Mouse (Mus musculus): ENCODE measurements around the gene Zfp787.
"Not testable (repeated sequence)": the region's sequence is repeated elsewhere in the genome, so short reads cannot be mapped to it uniquely, and the experiment has no call there.

Gene Zfp787

GRCm38 (mm10) chr7:6161541-6161940, 5.7 kb upstream of the Zfp787 start:
- DNase-seq = no peak

DNA sequence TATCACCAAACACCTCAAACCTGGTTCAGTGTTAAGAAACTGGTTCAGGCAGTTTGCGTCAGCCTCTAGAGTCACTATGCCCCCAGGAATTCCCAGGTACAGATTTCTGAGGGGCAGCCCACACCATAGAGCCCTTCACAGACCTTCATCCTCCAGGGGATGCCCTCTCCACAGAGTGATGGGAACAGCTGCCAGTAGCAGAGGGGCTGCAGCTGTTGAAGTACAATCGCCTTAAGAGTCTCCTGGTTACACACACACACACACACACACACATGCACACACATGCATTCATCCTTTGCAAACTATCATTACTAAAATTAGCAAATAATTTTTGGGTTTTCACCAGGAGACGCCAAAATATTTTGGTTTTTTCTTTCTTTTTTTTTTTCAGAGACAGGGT, 3.8 kb upstream of the Zfp787 start:
- no peak for DNase-seq

GRCm38 (mm10) chr7:6157479-6157878, 1.7 kb upstream of the Zfp787 start:
- no peak for DNase-seq

- DNase-seq = peak; percentile 74 to 90
Observed at GRCm38 (mm10) chr7:6156901-6157472, 1.2 kb upstream of the Zfp787 start.

GRCm38 (mm10) chr7:6155031-6155872, 545 bp downstream of the Zfp787 start:
- peak; percentile 90 to 91 for DNase-seq

DNA sequence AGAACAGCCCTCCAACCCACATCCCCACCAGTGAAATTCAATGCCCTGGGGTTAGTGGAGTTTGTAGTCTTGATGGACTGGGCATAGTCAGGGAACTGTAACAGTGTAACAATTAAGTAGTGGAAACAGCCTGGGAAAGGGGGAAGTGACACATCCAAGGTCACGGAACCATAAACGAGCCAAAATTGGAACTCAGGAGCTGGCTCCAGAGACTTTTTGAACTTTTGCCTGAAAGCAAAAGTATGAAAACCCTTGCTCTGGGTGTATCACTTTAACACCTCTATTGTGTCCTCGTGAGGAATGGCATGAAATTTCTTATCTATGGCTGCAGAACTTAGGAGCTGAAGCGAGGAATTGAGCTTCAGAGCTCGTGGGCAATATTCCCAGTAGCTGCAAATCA, 1.6 kb downstream of the Zfp787 start:
- DNase-seq = no peak

DNA sequence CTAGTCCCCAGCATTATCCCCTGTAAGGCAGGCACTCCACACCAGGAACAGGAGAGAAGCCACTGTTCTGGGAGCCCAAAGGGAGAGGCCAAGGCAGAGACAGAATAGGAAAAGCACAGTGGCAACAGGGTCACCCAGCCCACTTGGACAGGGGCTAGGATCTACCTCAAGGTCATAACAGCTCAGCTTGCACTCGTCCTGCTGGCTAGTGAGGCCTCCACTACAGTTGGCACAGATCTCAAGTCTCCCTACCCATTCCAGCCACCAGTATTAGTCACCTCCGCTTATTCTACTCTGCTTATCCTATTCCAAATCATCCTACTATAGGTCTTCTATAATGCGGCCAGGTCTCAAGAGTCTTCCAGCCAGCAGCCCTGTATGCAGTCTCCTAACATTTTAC, 2.7 kb downstream of the Zfp787 start:
- no peak for DNase-seq

GRCm38 (mm10) chr7:6152036-6152435, 3.8 kb downstream of the Zfp787 start:
- no peak for DNase-seq

DNA sequence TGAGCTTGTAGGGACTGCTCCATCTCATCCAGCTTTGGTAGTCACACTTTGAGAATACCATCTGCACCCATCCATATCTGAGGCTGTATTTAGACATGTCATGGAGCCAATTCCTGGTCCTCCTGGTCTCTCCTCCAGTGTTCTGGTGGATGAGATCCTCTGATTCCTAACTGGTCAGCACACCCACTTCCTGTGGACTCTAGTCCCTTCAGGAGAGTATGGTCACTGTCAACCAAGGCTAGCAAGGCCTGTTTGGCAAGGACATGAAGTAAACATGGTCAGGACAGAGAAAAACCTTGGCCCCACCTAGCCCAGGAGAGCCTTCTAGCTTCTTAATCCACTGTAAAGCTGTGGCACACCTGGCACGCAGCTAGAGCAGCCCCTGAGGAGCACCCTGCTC, 4.5 kb downstream of the Zfp787 start:
- DNase-seq = no peak

DNA sequence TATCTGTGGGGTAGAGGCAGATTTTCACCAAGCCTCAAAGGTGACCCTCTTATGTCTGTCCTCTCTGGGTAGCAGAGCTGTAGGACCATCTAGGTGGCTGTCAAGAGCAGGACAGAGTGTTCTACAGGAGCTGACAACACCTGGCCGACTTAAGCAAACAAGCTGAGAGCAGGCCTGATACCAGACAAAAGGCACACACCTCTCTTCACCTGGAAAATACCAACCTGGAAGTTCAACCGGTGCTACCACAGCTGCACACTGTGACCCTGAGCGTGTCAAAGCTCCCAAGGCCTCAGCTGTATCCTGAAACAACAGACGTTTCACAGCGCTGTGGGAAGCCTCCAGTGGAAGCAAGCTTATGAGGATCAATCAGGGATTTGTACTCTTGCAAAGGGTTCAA, 8.1 kb downstream of the Zfp787 start:
- DNase-seq = no peak

GRCm38 (mm10) chr7:6146982-6147325, 8.8 kb downstream of the Zfp787 start:
- DNase-seq = no peak

- DNase-seq = no peak
Observed at GRCm38 (mm10) chr7:6146194-6146981, 9.4 kb downstream of the Zfp787 start.

GRCm38 (mm10) chr7:6145423-6146188, 10.2 kb downstream of the Zfp787 start:
- DNase-seq = no peak

DNA sequence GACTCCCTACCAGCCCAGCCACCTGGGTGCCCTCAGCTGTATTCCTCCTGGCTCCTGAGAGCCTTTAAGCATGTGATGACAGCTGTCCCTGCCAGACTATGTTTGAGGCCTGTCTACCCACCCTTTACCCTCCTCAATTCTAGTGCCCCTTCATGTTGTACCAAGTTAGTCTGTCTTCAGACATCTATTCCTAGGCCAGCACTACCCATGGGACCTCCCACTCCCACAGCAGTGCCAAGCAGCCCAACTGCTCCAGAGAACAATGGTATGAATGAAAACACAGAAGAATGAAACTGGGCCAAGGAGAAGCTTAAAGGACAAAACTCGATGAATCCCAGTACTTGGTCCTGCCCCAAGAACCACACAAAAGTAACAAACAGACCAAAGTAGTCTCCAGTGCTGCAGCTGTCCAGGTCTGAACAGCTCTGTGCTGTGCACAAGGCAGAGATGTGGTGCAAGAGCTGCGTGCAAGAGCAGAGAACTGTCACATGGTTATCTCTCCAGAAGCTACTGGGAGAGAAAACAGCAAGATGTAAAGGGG, 11.7 kb downstream of the Zfp787 start:
- no peak for DNase-seq

DNA sequence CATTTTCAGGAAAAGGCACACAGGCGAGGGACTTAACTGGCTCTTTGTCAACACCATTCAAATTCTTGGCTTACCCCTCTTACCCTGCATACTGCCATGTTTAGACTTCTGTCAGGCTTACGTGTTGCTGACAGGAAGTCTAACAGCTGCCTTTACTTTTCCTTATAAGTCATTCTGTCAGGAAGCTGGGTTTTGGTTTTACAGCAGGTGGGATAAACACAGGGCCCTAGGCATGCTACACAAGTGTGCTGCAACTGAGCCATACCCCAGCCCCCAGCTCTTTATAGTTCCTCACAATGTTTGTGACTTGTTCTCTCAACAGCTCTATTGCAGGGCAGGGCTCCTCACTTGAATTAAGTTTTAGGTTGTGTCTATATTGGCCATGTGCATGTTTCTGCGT, 16.5 kb downstream of the Zfp787 start:
- DNase-seq = no peak

- DNase-seq = no peak
Observed at GRCm38 (mm10) chr7:6136497-6136896, 19.3 kb downstream of the Zfp787 start.

- no peak for DNase-seq
Observed at GRCm38 (mm10) chr7:6132646-6133045, 23.2 kb downstream of the Zfp787 start.

DNA sequence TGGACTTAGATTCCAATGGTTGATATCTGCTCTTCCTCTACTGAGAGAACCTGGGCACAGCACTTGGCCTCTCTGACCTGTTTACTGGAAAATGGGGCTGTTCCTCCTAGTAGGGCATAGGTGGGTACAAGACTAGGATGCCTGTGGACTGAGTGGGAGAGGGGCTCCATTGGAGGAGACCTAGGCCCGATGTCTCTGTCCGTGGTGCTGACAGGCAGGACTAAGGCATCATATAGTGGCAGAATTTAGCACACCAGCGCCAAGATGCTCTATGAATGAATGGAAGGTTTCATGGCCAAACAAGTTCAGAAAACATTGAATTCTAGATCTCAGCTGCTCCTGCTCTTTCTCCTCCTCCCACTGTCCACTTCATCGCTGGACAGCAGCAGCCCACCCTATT, 25.5 kb downstream of the Zfp787 start:
- no peak for DNase-seq

DNA sequence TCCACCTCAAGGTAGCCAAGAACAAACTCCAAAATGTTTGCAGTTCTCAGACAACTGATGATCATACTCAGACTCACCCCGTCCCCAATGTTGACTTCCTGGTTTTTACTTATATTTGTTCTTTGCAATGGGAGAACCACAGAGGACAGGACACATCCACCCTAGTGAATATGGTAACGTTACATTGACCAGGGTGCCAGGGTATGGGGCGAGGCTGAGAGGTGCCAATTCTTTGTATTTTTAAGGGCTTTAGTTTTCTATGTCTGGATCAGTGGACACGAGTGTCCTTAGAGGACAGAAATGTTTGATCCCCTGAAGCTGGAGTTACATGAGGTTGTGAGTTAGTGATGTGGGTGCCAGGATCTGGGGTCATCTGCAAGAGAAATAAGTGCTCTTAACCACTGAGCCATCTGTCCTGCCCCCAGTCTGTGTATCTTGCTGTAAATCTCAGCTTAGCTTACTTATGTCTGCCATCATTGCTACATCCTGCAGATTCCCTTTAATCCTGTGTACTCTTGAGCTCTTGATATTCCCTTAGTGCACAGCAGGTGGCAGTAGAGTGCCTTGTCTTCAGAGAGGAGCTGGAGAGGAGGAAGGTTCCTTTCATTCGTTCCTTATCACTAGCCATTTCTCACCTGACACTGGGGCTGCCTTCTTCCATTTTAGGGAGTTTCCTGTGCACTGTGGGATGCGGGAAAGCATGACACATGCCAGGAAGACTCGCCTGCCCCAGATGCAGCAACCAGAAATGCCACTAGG, 28.9 kb downstream of the Zfp787 start:
- peak; percentile 79 to 88 for DNase-seq

DNA sequence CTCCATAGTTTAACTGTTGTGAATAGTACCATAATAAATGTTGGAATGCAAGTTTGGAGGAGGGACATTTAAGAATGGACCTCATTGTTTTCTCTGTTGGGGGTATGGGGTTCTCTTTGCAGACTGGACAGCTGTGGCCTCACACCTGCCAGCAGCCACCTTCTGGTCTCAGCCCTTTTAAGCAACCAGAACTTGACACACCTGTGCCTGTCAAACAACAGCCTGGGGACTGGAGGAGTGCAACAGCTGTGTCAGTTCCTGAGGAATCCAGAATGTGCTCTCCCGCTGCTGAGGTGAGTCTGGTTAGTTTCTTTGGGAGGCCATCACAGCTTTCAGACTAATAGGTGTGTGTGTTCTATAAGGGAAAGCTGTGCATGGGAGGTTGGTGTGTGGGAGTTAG, 34.7 kb downstream of the Zfp787 start:
- DNase-seq = not testable (repeated sequence)

- DNase-seq = not testable (repeated sequence)
Observed at GRCm38 (mm10) chr7:6120104-6120503, 35.7 kb downstream of the Zfp787 start.

- DNase-seq = no peak
Observed at GRCm38 (mm10) chr7:6119501-6119900, 36.3 kb downstream of the Zfp787 start.
